ENCODE assay signal across 20 mouse cellular contexts in genomic region chr6:83246750-83247149, GRCm38 (mm10). TPM values are rescaled to one million over a fixed set of nuclear protein-coding genes. Genes with fewer than 3 reads are reported as not detected.
DNase-seq lines count a peak whose midpoint lies in the region; ATAC-seq lines count a peak whose summit lies in the region.
"Had no signal": no experiment of that assay in that cellular context is flagged by ENCODE, and none has a peak within 500 bp of the region (broad histone marks: within the 10 kb centered on the region; RNA-seq: fewer than 3 reads in every experiment).

No protein-coding gene starts in this region.

- H3K27me3 ChIP-seq in heart, embryonic 11.5 days (ENCODE audit: control insufficient read depth, insufficient read depth, low read length): no peaks in the 10 kb centered on the region
- H3K27me3 ChIP-seq in liver, embryonic 12.5 days (replicated peaks): peaks cover 12% of the 10 kb centered on the region
- H3K27me3 ChIP-seq in liver, embryonic 15.5 days: peaks cover 5% of the 10 kb centered on the region
- H3K27me3 ChIP-seq: embryonic facial prominence, embryonic 13.5 days; hindbrain, embryonic 15.5 days; Patski had no signal

- peaks cover 3% of the 10 kb centered on the region; the same call in 1 of the 2 replicates for H3K4me1 ChIP-seq in heart, embryonic 11.5 days (ENCODE audit: control insufficient read depth, insufficient read depth, low read length)
- H3K4me1 ChIP-seq in liver, embryonic 12.5 days: peaks cover 46% of the 10 kb centered on the region
- peaks cover 36% of the 10 kb centered on the region for H3K4me1 ChIP-seq in liver, embryonic 15.5 days (replicated peaks)
- H3K4me1 ChIP-seq: hindbrain, embryonic 15.5 days had no signal

- peak overlapping the region; percentile 27; the same call in 1 of the 2 replicates for H3K4me2 ChIP-seq in heart, embryonic 11.5 days
- H3K4me2 ChIP-seq in liver, embryonic 12.5 days: peak overlapping the region; percentile 57
- H3K4me2 ChIP-seq in liver, embryonic 15.5 days: peak overlapping the region; percentile 46
- H3K4me2 ChIP-seq: embryonic facial prominence, embryonic 13.5 days; hindbrain, embryonic 15.5 days had no signal

- 82% methylated on average over 4 of the region's 4 CpGs for WGBS in heart, embryonic 11.5 days (ENCODE audit: insufficient replicate concordance)
- 74% methylated on average over 4 of the region's 4 CpGs for WGBS in liver, embryonic 12.5 days (ENCODE audit: insufficient replicate concordance)
- 72% methylated on average over 4 of the region's 4 CpGs for WGBS in liver, embryonic 15.5 days (ENCODE audit: insufficient replicate concordance)

- DNase-seq in heart, postnatal 4 days: no peak
- no peak for DNase-seq in lung, postnatal 4 days
- no peak for DNase-seq in urinary bladder, postnatal 36 days (ENCODE audit: low spot score in 2 of 2)
- DNase-seq: adrenal gland, postnatal 14 days; cerebellum, adult 11-12 months; cerebellum, adult 9-10 months; cerebellum, postnatal 25 days; gastrocnemius, postnatal 36 days; heart, adult 11 months had no signal

- H3K4me3 ChIP-seq in heart, embryonic 11.5 days (ENCODE audit: low read depth, low read length): no peak overlapping the region
- H3K4me3 ChIP-seq in liver, embryonic 12.5 days: peak overlapping the region; percentile 52
- peak overlapping the region; percentile 53 for H3K4me3 ChIP-seq in liver, embryonic 15.5 days (replicated peaks)
- H3K4me3 ChIP-seq: embryonic facial prominence, embryonic 13.5 days; forebrain, embryonic 10.5 days; hindbrain, embryonic 15.5 days had no signal

- H3K27ac ChIP-seq in heart, embryonic 11.5 days (ENCODE audit: low read depth, low read length): no peak overlapping the region
- peak overlapping the region; percentile 90 for H3K27ac ChIP-seq in liver, embryonic 12.5 days
- peak overlapping the region; percentile 91 for H3K27ac ChIP-seq in liver, embryonic 15.5 days (replicated peaks)
- H3K27ac ChIP-seq: embryonic facial prominence, embryonic 13.5 days; forebrain, embryonic 10.5 days; hindbrain, embryonic 15.5 days had no signal

- H3K36me3 ChIP-seq in heart, embryonic 11.5 days (ENCODE audit: control insufficient read depth, insufficient read depth, low read length): no peaks in the 10 kb centered on the region
- H3K36me3 ChIP-seq in liver, embryonic 12.5 days: no peaks in the 10 kb centered on the region
- no peaks in the 10 kb centered on the region for H3K36me3 ChIP-seq in liver, embryonic 15.5 days (replicated peaks)
- H3K36me3 ChIP-seq: embryonic facial prominence, embryonic 13.5 days; forebrain, embryonic 10.5 days; hindbrain, embryonic 15.5 days had no signal

- no peak overlapping the region for H3K9ac ChIP-seq in heart, embryonic 11.5 days (ENCODE audit: low read depth, low read length)
- peak overlapping the region; percentile 57 for H3K9ac ChIP-seq in liver, embryonic 12.5 days
- peak overlapping the region; percentile 22; the same call in 1 of the 2 replicates for H3K9ac ChIP-seq in liver, embryonic 15.5 days
- H3K9ac ChIP-seq: embryonic facial prominence, embryonic 13.5 days; hindbrain, embryonic 15.5 days had no signal

- ATAC-seq in heart, embryonic 11.5 days (replicated peaks; ENCODE audit: insufficient number of reproducible peaks, low FRiP score, low TSS enrichment): no peak
- peak; percentile 56 for ATAC-seq in liver, embryonic 12.5 days
- ATAC-seq in liver, embryonic 15.5 days (ENCODE audit: insufficient read depth): peak; percentile 51
- ATAC-seq: activated CD4-positive, CD25-positive, alpha-beta regulatory T cell, adult 4 months; forebrain, embryonic 14.5 days; Patski had no signal

- no peaks in the 10 kb centered on the region for H3K9me3 ChIP-seq in heart, embryonic 11.5 days (replicated peaks; ENCODE audit: control insufficient read depth, low read length)
- no peaks in the 10 kb centered on the region for H3K9me3 ChIP-seq in liver, embryonic 12.5 days (replicated peaks)
- H3K9me3 ChIP-seq in liver, embryonic 15.5 days (replicated peaks): no peaks in the 10 kb centered on the region
- H3K9me3 ChIP-seq: embryonic facial prominence, embryonic 13.5 days; forebrain, embryonic 10.5 days; hindbrain, embryonic 15.5 days had no signal

RNA-seq across cellular contexts. Expression of gene Slc4a5, which starts 27.1 kb away (rescaled TPM):
- polyA plus RNA-seq in heart, embryonic 11.5 days (2014; fragmentation: Nextera tagmentation; extraction: Ambion mirVana): 0.21 and 0.38 TPM in 2 replicates
- total RNA-seq in heart, postnatal 4 days (2021): under 1 TPM in 1 of 2 experiments, not detected in 1; 0.12 TPM
- polyA plus RNA-seq in liver, embryonic 12.5 days (2016; fragmentation: Nextera tagmentation; extraction: Ambion mirVana): 1.2 and 1.3 TPM in 2 replicates
- 1.1 TPM in 2 replicates for polyA plus RNA-seq in liver, embryonic 15.5 days (2015; fragmentation: Nextera tagmentation; extraction: Ambion mirVana)
- total RNA-seq: gastrocnemius, adult 8-10 months; gastrocnemius, postnatal 36 days; heart, postnatal 25 days had no signal
